Mouse (Mus musculus): ENCODE data around the gene Fcor. TPM values are rescaled to one million over a fixed set of nuclear protein-coding genes. Genes with fewer than 3 reads are reported as not detected.

Gene Fcor
- 0.77 and 0.86 TPM in 2 replicates for polyA plus RNA-seq (2012; rRNA removed)

- Histone ChIP-seq H3K36me3 (ENCODE audit: control insufficient read depth, insufficient read depth, low read length) (no peaks in the 10 kb centered on the region), H3K4me1 (ENCODE audit: control insufficient read depth, insufficient read depth, insufficient read length) (no peaks in the 10 kb centered on the region), H3K27ac (ENCODE audit: insufficient read depth, low read length) (no peak within 1 kb of the TSS), H3K4me3 (ENCODE audit: extremely low read depth, insufficient read depth, insufficient read length) (peak within 1 kb of the TSS; percentile 63), H3K27me3 (ENCODE audit: control insufficient read depth, insufficient read depth, low read length) (no peaks in the 10 kb centered on the region)
- WGBS, result 1% methylated on average over 23 of the region's 23 CpGs
- DNase-seq (ENCODE audit: low read depth in 1 of 2, low spot score in 2 of 2), result peak; percentile 67 to 86
- TF ChIP-seq CTCF (IDR thresholded peaks at IDR 0.05; ENCODE audit: extremely low read depth, insufficient read depth, insufficient read length, insufficient replicate concordance) (peak; percentile 94), POLR2A (IDR thresholded peaks at IDR 0.05; ENCODE audit: low read depth, low read length) (no peak)
Observed at GRCm38 (mm10) chr8:3671980-3672491, at the start of gene Fcor. Fcor (minus strand) TSS chr8:3672362.

DNA sequence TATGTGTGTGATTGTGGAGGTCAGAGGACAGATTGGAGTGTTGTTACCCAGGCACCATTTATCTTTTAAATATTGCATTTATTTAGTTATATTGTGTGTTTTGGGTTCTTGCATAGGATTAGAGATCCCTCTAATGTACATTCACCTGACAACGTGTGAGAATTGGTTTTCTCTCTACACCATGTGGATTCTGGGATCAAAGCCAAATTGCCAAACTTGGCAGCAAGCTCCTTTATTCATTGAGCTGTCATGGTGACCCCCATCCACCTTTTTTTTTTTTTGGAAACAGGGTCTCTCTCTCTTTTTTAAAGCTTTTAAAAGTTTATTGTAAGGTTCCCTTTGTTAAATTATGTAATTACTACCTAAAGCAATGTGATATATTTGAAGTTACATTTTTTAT, 48.9 kb upstream of the Fcor start:
- no peaks in the 10 kb centered on the region for H3K27me3 ChIP-seq (ENCODE audit: control insufficient read depth, insufficient read depth, low read length)
- 55% methylated on average over 1 of the region's 1 CpGs for WGBS
- H3K36me3 ChIP-seq (ENCODE audit: control insufficient read depth, insufficient read depth, low read length), result no peaks in the 10 kb centered on the region
- TF ChIP-seq POLR2A (IDR thresholded peaks at IDR 0.05; ENCODE audit: low read depth, low read length), result no peak
- no peak for TF ChIP-seq CTCF (IDR thresholded peaks at IDR 0.05; ENCODE audit: extremely low read depth, insufficient read depth, insufficient read length, insufficient replicate concordance)
- no peaks in the 10 kb centered on the region for H3K4me1 ChIP-seq (ENCODE audit: control insufficient read depth, insufficient read depth, insufficient read length)
- no peak for DNase-seq (ENCODE audit: low read depth in 1 of 2, low spot score in 2 of 2)
- no peak overlapping the region for H3K4me3 ChIP-seq (ENCODE audit: extremely low read depth, insufficient read depth, insufficient read length)
- no peak overlapping the region for H3K27ac ChIP-seq (ENCODE audit: insufficient read depth, low read length)

DNA sequence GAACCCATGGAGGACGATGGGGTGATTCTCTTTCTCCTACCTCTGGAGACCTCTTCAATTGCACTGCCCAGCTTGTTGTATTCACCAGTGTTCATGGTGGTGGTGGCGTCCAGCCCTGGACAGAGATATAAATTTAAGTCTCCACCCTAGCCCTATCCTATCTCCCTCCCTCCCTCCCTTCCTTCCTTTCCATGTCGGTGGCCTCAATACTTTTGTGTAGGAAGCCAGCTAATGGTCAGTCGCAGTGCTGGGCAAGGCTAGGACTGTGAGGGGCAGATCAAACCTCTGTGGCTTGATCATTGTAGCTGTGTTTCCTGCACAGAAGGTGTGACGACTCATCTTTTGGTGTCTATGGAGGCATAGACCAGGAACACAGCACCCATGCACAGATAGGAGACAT, 48.4 kb upstream of the Fcor start, which contains the start of gene Clec4g:
TSS of gene Clec4g (minus strand) at position 101 of the 400 bp plus-strand sequence.
- H3K27me3 ChIP-seq (ENCODE audit: control insufficient read depth, insufficient read depth, low read length), result no peaks in the 10 kb centered on the region
- H3K36me3 ChIP-seq (ENCODE audit: control insufficient read depth, insufficient read depth, low read length), result no peaks in the 10 kb centered on the region
- DNase-seq (ENCODE audit: low read depth in 1 of 2, low spot score in 2 of 2), result no peak
- TF ChIP-seq POLR2A (IDR thresholded peaks at IDR 0.05; ENCODE audit: low read depth, low read length) (no peak), CTCF (IDR thresholded peaks at IDR 0.05; ENCODE audit: extremely low read depth, insufficient read depth, insufficient read length, insufficient replicate concordance) (no peak)
- no peak within 1 kb of the TSS for H3K27ac ChIP-seq (ENCODE audit: insufficient read depth, low read length)
- no peaks in the 10 kb centered on the region for H3K4me1 ChIP-seq (ENCODE audit: control insufficient read depth, insufficient read depth, insufficient read length)
- 76% methylated on average over 5 of the region's 5 CpGs for WGBS
- no peak within 1 kb of the TSS for H3K4me3 ChIP-seq (ENCODE audit: extremely low read depth, insufficient read depth, insufficient read length)

- 28% methylated on average over 14 of the region's 14 CpGs for WGBS
- Histone ChIP-seq H3K36me3 (ENCODE audit: control insufficient read depth, insufficient read depth, low read length) (no peaks in the 10 kb centered on the region), H3K27ac (ENCODE audit: insufficient read depth, low read length) (no peak overlapping the region), H3K4me3 (ENCODE audit: extremely low read depth, insufficient read depth, insufficient read length) (no peak overlapping the region), H3K4me1 (ENCODE audit: control insufficient read depth, insufficient read depth, insufficient read length) (no peaks in the 10 kb centered on the region; the same call in 1 of the 2 replicates), H3K27me3 (ENCODE audit: control insufficient read depth, insufficient read depth, low read length) (no peaks in the 10 kb centered on the region)
- DNase-seq (ENCODE audit: low read depth in 1 of 2, low spot score in 2 of 2), result peak; percentile 43 to 85
- TF ChIP-seq CTCF (IDR thresholded peaks at IDR 0.05; ENCODE audit: extremely low read depth, insufficient read depth, insufficient read length, insufficient replicate concordance) (peak; percentile 100), POLR2A (IDR thresholded peaks at IDR 0.05; ENCODE audit: low read depth, low read length) (no peak)
Observed at GRCm38 (mm10) chr8:3718559-3718958, 46.4 kb upstream of the Fcor start.

DNA sequence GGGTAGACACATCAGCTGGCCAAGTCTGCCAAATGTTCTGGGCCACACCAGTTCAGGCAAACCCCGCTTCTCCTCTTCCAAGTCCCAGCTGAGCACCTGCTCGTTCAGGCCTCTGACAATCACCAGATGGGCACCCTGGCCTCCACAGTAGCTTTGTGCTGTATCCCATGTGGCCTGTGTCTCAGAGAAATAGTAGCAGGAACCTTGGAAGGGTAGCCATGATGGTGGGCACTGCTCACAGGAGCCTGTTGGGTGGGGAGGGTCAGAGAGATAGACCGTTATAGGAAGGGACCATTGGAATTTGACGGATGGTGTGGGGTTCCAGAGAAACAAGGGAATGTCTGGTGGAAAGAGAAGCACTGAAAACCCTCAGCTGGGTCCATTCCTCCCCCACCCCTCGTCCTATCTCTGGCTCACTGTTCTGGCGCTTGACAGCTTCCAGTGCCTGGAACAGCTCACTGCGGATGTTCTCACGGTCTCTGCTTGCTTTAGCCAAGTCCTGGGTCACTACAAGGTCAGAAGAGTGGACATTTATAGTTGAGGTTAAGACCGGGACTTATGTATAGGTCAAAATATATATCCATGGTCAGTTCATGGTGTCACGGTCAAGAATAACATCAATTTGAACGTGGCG, 45.3 kb upstream of the Fcor start:
- 84% methylated on average over 12 of the region's 12 CpGs for WGBS
- no peak for TF ChIP-seq CTCF (IDR thresholded peaks at IDR 0.05; ENCODE audit: extremely low read depth, insufficient read depth, insufficient read length, insufficient replicate concordance)
- TF ChIP-seq POLR2A (IDR thresholded peaks at IDR 0.05; ENCODE audit: low read depth, low read length), result no peak
- Histone ChIP-seq H3K27me3 (ENCODE audit: control insufficient read depth, insufficient read depth, low read length) (no peaks in the 10 kb centered on the region), H3K27ac (ENCODE audit: insufficient read depth, low read length) (no peak overlapping the region), H3K4me1 (ENCODE audit: control insufficient read depth, insufficient read depth, insufficient read length) (peaks cover 3% of the 10 kb centered on the region), H3K36me3 (ENCODE audit: control insufficient read depth, insufficient read depth, low read length) (no peaks in the 10 kb centered on the region), H3K4me3 (ENCODE audit: extremely low read depth, insufficient read depth, insufficient read length) (no peak overlapping the region)
- DNase-seq (ENCODE audit: low read depth in 1 of 2, low spot score in 2 of 2), result no peak

DNA sequence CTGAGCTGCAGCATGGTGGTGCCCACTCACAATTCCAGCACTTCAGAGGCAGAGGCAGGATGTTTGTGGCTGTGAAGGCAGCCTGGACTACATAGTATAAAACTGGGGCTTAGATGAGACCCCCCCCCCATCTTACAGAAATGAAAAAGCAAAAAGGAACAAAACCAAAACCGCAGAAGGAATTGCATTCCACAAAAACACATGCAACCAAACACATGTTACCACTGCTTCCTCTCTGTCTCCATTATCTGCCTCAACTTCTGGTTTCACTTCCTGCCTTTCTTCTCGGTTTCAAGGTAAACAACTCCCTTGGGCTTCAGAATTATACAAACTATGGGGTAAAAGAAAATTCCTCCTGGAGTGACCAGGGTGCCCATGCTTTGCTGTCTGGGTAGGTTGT, 39.5 kb upstream of the Fcor start:
- 0% methylated on average over 2 of the region's 2 CpGs for WGBS
- TF ChIP-seq CTCF (IDR thresholded peaks at IDR 0.05; ENCODE audit: extremely low read depth, insufficient read depth, insufficient read length, insufficient replicate concordance), result no peak
- TF ChIP-seq POLR2A (IDR thresholded peaks at IDR 0.05; ENCODE audit: low read depth, low read length), result no peak
- no peak overlapping the region for H3K4me3 ChIP-seq (ENCODE audit: extremely low read depth, insufficient read depth, insufficient read length)
- peaks cover 22% of the 10 kb centered on the region for H3K4me1 ChIP-seq (ENCODE audit: control insufficient read depth, insufficient read depth, insufficient read length)
- H3K36me3 ChIP-seq (ENCODE audit: control insufficient read depth, insufficient read depth, low read length), result no peaks in the 10 kb centered on the region
- peak overlapping the region; percentile 81 for H3K27ac ChIP-seq (ENCODE audit: insufficient read depth, low read length)
- peak; percentile 12 to 57 for DNase-seq (ENCODE audit: low read depth in 1 of 2, low spot score in 2 of 2)
- H3K27me3 ChIP-seq (ENCODE audit: control insufficient read depth, insufficient read depth, low read length), result no peaks in the 10 kb centered on the region

GRCm38 (mm10) chr8:3710312-3710711, 38.1 kb upstream of the Fcor start:
- Histone ChIP-seq H3K36me3 (ENCODE audit: control insufficient read depth, insufficient read depth, low read length) (no peaks in the 10 kb centered on the region), H3K27me3 (ENCODE audit: control insufficient read depth, insufficient read depth, low read length) (no peaks in the 10 kb centered on the region), H3K27ac (ENCODE audit: insufficient read depth, low read length) (peak overlapping the region; percentile 78), H3K4me3 (ENCODE audit: extremely low read depth, insufficient read depth, insufficient read length) (no peak overlapping the region), H3K4me1 (ENCODE audit: control insufficient read depth, insufficient read depth, insufficient read length) (peaks cover 22% of the 10 kb centered on the region)
- no peak for DNase-seq (ENCODE audit: low read depth in 1 of 2, low spot score in 2 of 2)
- TF ChIP-seq POLR2A (IDR thresholded peaks at IDR 0.05; ENCODE audit: low read depth, low read length) (no peak), CTCF (IDR thresholded peaks at IDR 0.05; ENCODE audit: extremely low read depth, insufficient read depth, insufficient read length, insufficient replicate concordance) (no peak)
- WGBS, result 39% methylated on average over 3 of the region's 3 CpGs
